Mouse (Mus musculus) liver, postnatal 0 days (tissue): ENCODE data around the gene Fgf18. TPM values are rescaled to one million over a fixed set of nuclear protein-coding genes. Genes with fewer than 3 reads are reported as not detected.

Experiments used
- ATAC-seq: fragments of 200-750 bp; cut with Nextera tagmentation; 2 replicates; pipeline ENCODE4 v1.8.0; 2017; ENCODE audit warnings: mild to moderate bottlenecking, moderate library complexity
- DNase-seq: peaks from one replicate; pipeline ENCODE4 v3.0.0-alpha.2; 2016
- H3K27ac ChIP-seq: fragments of 300-500 bp; sonication (generic); 2 replicates; pipeline ENCODE4 v1.5.1; 2014; ENCODE audit warnings: antibody characterized with exemption, moderate library complexity, mild to moderate bottlenecking, low read depth
- H3K27me3 ChIP-seq: fragments of 300-500 bp; sonication (generic); 2 replicates; pipeline ENCODE4 v1.6.1; 2014; ENCODE audit warnings: low read length, control low read depth, mixed read lengths; ENCODE audit not compliant: insufficient read depth
- H3K36me3 ChIP-seq: fragments of 300-500 bp; sonication (generic); replicated peaks from 2 replicates; pipeline ENCODE4 v1.6.1; 2014; ENCODE audit warnings: mild to moderate bottlenecking, control low read depth, low read length, moderate library complexity, mixed read lengths; ENCODE audit not compliant: insufficient read depth
- H3K4me1 ChIP-seq: fragments of 300-500 bp; sonication (generic); 2 replicates; pipeline ENCODE4 v1.6.1; 2014; ENCODE audit warnings: antibody characterized with exemption, mild to moderate bottlenecking, control low read depth; ENCODE audit not compliant: insufficient read depth
- H3K4me2 ChIP-seq: fragments of 300-500 bp; sonication (generic); 2 replicates; pipeline ENCODE4 v1.6.1; 2014; ENCODE audit warnings: low read depth, mild to moderate bottlenecking, low read length, moderate library complexity, mixed read lengths
- H3K4me3 ChIP-seq: fragments of 300-500 bp; sonication (generic); 2 replicates; pipeline ENCODE4 v1.5.1; 2014; ENCODE audit warnings: low read depth, low read length
- H3K9ac ChIP-seq: fragments of 300-500 bp; sonication (generic); replicated peaks from 2 replicates; pipeline ENCODE4 v1.6.1; 2014; ENCODE audit warnings: mild to moderate bottlenecking, moderate library complexity
- H3K9me3 ChIP-seq: fragments of 300-500 bp; sonication (generic); 2 replicates; pipeline ENCODE4 v1.6.1; 2016; ENCODE audit warnings: mild to moderate bottlenecking, control low read depth, low read length, mixed read lengths
- CTCF ChIP-seq: sonication (generic); IDR thresholded peaks from 2 replicates; pipeline ENCODE4 v1.5.1; 2016; ENCODE audit warnings: antibody characterized with exemption, low read depth
- EP300 ChIP-seq: IDR thresholded peaks from 2 replicates; pipeline ENCODE4 v1.6.1; 2016; ENCODE audit warnings: antibody characterized with exemption, low read depth, mild to moderate bottlenecking
- WGBS: fragments of 180-500 bp; shearing (Covaris S2); extraction: QIAGEN DNeasy Blood & Tissue Kit; methylation state at CpG from one replicate; pipeline ENCODE4 v1.1.7; 2014; ENCODE audit not compliant: insufficient replicate concordance; 5-methylcytosine and 5-hydroxymethylcytosine counted together
- polyA plus RNA-seq: library from polyadenylated mRNA; unstranded; fragments of >200 nt; fragmentation: Nextera tagmentation; extraction: Ambion mirVana; gene quantifications from 2 replicates; pipeline ENCODE4 v1.2.1, GENCODE M21; 2015

Gene Fgf18
- polyA plus RNA-seq, 1 experiment from 2014 or later = 0.13 TPM

DNA sequence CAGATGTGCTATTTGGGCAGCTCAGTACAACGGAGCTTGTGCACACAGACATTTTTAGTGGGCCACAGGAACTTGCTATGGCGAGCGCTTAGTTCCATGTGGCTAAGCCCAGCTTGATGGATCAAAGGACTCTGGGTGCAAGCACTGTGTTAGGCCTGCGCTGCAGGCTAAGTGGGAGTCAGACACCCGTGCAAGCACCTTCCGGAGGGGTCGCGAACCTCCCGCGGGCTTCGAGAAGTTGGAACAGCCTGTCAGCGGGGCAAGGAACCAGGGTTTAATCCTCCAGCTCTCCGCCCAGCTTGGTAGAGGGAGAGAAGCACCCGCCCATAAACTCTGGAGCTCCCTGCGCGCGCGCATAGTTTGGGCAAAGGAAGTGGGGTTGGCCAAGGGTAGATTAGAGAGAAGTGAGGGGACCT lies 33.5 kb upstream of the Fgf18 start:
- Histone ChIP-seq H3K27ac (no peak overlapping the region), H3K4me1 (no peaks in the 10 kb centered on the region), H3K4me2 (no peak overlapping the region), H3K36me3 (no peaks in the 10 kb centered on the region), H3K4me3 (no peak overlapping the region), H3K9ac (no peak overlapping the region), H3K9me3 (no peaks in the 10 kb centered on the region), H3K27me3 (peaks cover 25% of the 10 kb centered on the region)
- ATAC-seq (no peak), DNase-seq (no peak)
- TF ChIP-seq EP300 = no peak
- TF ChIP-seq CTCF = no peak
- WGBS = 5% methylated on average over 18 of the region's 18 CpGs

- Histone ChIP-seq H3K9ac (no peak overlapping the region), H3K9me3 (no peaks in the 10 kb centered on the region), H3K36me3 (no peaks in the 10 kb centered on the region), H3K4me1 (no peaks in the 10 kb centered on the region), H3K27ac (no peak overlapping the region), H3K4me2 (no peak overlapping the region), H3K27me3 (peaks cover 25% of the 10 kb centered on the region), H3K4me3 (no peak overlapping the region)
- TF ChIP-seq CTCF = no peak
- no peak for TF ChIP-seq EP300
- 50% methylated on average over 1 of the region's 1 CpGs for WGBS
- ATAC-seq (no peak), DNase-seq (no peak)
These were observed 32.6 kb upstream of the Fgf18 start for GRCm38 (mm10) chr11:33179802-33180201.

GRCm38 (mm10) chr11:33176525-33177245 lies 29.5 kb upstream of the Fgf18 start:
- Histone ChIP-seq H3K27ac (no peak overlapping the region), H3K4me2 (no peak overlapping the region), H3K9ac (no peak overlapping the region), H3K4me3 (no peak overlapping the region), H3K9me3 (no peaks in the 10 kb centered on the region), H3K36me3 (no peaks in the 10 kb centered on the region), H3K27me3 (peaks cover 25% of the 10 kb centered on the region), H3K4me1 (no peaks in the 10 kb centered on the region)
- WGBS = 33% methylated on average over 20 of the region's 20 CpGs
- TF ChIP-seq EP300 (no peak), CTCF (peak; percentile 82)
- ATAC-seq (no peak), DNase-seq (no peak)

DNA sequence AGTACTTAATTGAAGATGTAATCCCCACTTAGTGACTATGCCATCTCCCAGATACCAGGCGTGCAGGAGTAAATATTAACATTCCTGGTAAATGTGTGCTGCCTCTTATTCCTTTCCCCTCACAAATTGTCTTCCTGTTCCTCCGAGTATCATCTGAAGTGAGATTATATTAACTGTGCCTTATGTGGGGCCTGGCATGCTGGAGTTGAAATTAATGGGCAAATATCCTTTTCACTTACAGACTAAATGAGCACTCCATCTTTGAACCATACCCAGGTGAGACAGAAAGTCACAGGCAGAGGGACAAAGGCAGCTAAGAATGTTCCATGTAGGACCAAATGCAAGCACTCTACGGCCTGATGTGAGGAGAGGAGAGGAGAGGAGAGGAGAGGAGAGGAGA lies 28.6 kb upstream of the Fgf18 start:
- Histone ChIP-seq H3K36me3 (no peaks in the 10 kb centered on the region), H3K9ac (no peak overlapping the region), H3K9me3 (no peaks in the 10 kb centered on the region), H3K4me2 (no peak overlapping the region), H3K4me3 (no peak overlapping the region), H3K27me3 (peaks cover 18% of the 10 kb centered on the region), H3K4me1 (no peaks in the 10 kb centered on the region), H3K27ac (no peak overlapping the region)
- no peak for DNase-seq
- no peak for ATAC-seq
- 60% methylated on average over 3 of the region's 3 CpGs for WGBS
- TF ChIP-seq CTCF = no peak

GRCm38 (mm10) chr11:33170489-33170888 lies 23.3 kb upstream of the Fgf18 start:
- DNase-seq = peak; percentile 67
- H3K4me3 ChIP-seq = no peak overlapping the region
- no peaks in the 10 kb centered on the region for H3K27me3 ChIP-seq
- H3K4me2 ChIP-seq = no peak overlapping the region
- no peaks in the 10 kb centered on the region for H3K9me3 ChIP-seq
- peak; percentile 80 for TF ChIP-seq CTCF
- TF ChIP-seq EP300 = no peak
- no peak overlapping the region for H3K9ac ChIP-seq
- no peak for ATAC-seq
- H3K4me1 ChIP-seq = no peaks in the 10 kb centered on the region
- 12% methylated on average over 9 of the region's 9 CpGs for WGBS
- H3K36me3 ChIP-seq = no peaks in the 10 kb centered on the region
- H3K27ac ChIP-seq = no peak overlapping the region

GRCm38 (mm10) chr11:33162998-33163506 lies 15.9 kb upstream of the Fgf18 start, which contains the start of gene Npm1:
TSS of gene Npm1 (minus strand) at chr11:33163206.
- Histone ChIP-seq H3K4me1 (peaks cover 10% of the 10 kb centered on the region), H3K9ac (peak within 1 kb of the TSS; percentile 84), H3K27ac (peak within 1 kb of the TSS; percentile 83), H3K4me2 (peak within 1 kb of the TSS; percentile 97), H3K9me3 (no peaks in the 10 kb centered on the region), H3K4me3 (peak within 1 kb of the TSS; percentile 89), H3K36me3 (peaks cover 26% of the 10 kb centered on the region), H3K27me3 (no peaks in the 10 kb centered on the region)
- peak; percentile 98 for DNase-seq
- WGBS = 4% methylated on average over 47 of the region's 49 CpGs
- no peak for TF ChIP-seq CTCF
- TF ChIP-seq EP300 = no peak; the same call in 1 of the 2 replicates
- ATAC-seq = peak; percentile 98
